Mouse (Mus musculus) hindbrain, postnatal 0 days (tissue): ENCODE measurements around the gene Uvrag. TPM values are rescaled to one million over a fixed set of nuclear protein-coding genes. Genes with fewer than 3 reads are reported as not detected.

Experiments used
- ATAC-seq: fragments of 200-750 bp; cut with Nextera tagmentation; 2 replicates; pipeline ENCODE4 v1.8.0; 2017; ENCODE audit warnings: mild to moderate bottlenecking, moderate TSS enrichment, moderate library complexity
- DNase-seq: peaks from one replicate; pipeline ENCODE4 v3.0.0-alpha.2; 2015; ENCODE audit warnings: low spot score
- H3K27ac ChIP-seq: fragments of 300-500 bp; sonication (generic); 2 replicates; pipeline ENCODE4 v1.5.1; 2014; ENCODE audit warnings: mild to moderate bottlenecking
- H3K27me3 ChIP-seq: fragments of 300-500 bp; sonication (generic); 2 replicates; pipeline ENCODE4 v1.6.1; 2014; ENCODE audit warnings: low read length, mixed read lengths; ENCODE audit not compliant: insufficient read depth
- H3K36me3 ChIP-seq: fragments of 300-500 bp; sonication (generic); 2 replicates; pipeline ENCODE4 v1.6.1; 2014; ENCODE audit warnings: low read length, mixed read lengths; ENCODE audit not compliant: insufficient read depth
- H3K4me1 ChIP-seq: fragments of 300-500 bp; sonication (generic); 2 replicates; pipeline ENCODE4 v1.6.1; 2014; ENCODE audit warnings: antibody characterized with exemption, low read length, mixed read lengths; ENCODE audit not compliant: insufficient read depth
- H3K4me2 ChIP-seq: fragments of 300-500 bp; sonication (generic); 2 replicates; pipeline ENCODE4 v1.6.1; 2014; ENCODE audit warnings: low read depth, mild to moderate bottlenecking, low read length, moderate library complexity, mixed read lengths
- H3K4me3 ChIP-seq: fragments of 300-500 bp; sonication (generic); 2 replicates; pipeline ENCODE4 v1.5.1; 2014; ENCODE audit warnings: low read length
- H3K9ac ChIP-seq: fragments of 300-500 bp; sonication (generic); replicated peaks from 2 replicates; pipeline ENCODE4 v1.6.1; 2014; ENCODE audit warnings: mild to moderate bottlenecking, low read length, moderate library complexity, mixed read lengths
- H3K9me3 ChIP-seq: fragments of 300-500 bp; sonication (generic); 2 replicates; pipeline ENCODE4 v1.6.1; 2016; ENCODE audit warnings: low read length, mixed read lengths
- CTCF ChIP-seq: IDR thresholded peaks from 2 replicates; pipeline ENCODE4 v1.5.1; 2016; ENCODE audit warnings: antibody characterized with exemption, control low read depth, low read depth
- WGBS: fragments of 180-500 bp; shearing (Covaris S2); extraction: QIAGEN DNeasy Blood & Tissue Kit; methylation state at CpG from one replicate; pipeline ENCODE4 v1.1.7; 2014; 5-methylcytosine and 5-hydroxymethylcytosine counted together
- polyA plus RNA-seq: library from polyadenylated mRNA; unstranded; fragments of >200 nt; fragmentation: Nextera tagmentation; extraction: Ambion mirVana; gene quantifications from 2 replicates; pipeline ENCODE4 v1.2.1, GENCODE M21; 2015
- total RNA-seq: library from RNA; depleted of rRNA; stranded (reverse); fragments of >200 nt; gene quantifications from 2 replicates; pipeline ENCODE4 v1.2.3, GENCODE M21; 2014

Gene Uvrag
- total and polyA plus RNA-seq, 2 experiments from 2014 or later = 16.5 to 36.7 TPM

- 78% methylated on average over 5 of the region's 5 CpGs for WGBS
- H3K4me3 ChIP-seq = no peak overlapping the region
- no peaks in the 10 kb centered on the region for H3K27me3 ChIP-seq
- H3K4me2 ChIP-seq = no peak overlapping the region
- H3K9me3 ChIP-seq = no peaks in the 10 kb centered on the region
- H3K9ac ChIP-seq = no peak overlapping the region
- TF ChIP-seq CTCF = no peak
- ATAC-seq (no peak), DNase-seq (no peak)
- H3K36me3 ChIP-seq = no peaks in the 10 kb centered on the region
- no peak overlapping the region for H3K27ac ChIP-seq
- no peaks in the 10 kb centered on the region for H3K4me1 ChIP-seq
Measured at GRCm38 (mm10) chr7:99122651-99123050, 18.3 kb downstream of the Uvrag start.

GRCm38 (mm10) chr7:99120865-99121521 lies 19.9 kb downstream of the Uvrag start:
- 89% methylated on average over 5 of the region's 5 CpGs for WGBS
- Histone ChIP-seq H3K27ac (no peak overlapping the region), H3K9me3 (no peaks in the 10 kb centered on the region), H3K4me2 (no peak overlapping the region), H3K4me1 (no peaks in the 10 kb centered on the region), H3K9ac (no peak overlapping the region), H3K36me3 (no peaks in the 10 kb centered on the region), H3K27me3 (no peaks in the 10 kb centered on the region), H3K4me3 (no peak overlapping the region)
- DNase-seq (no peak), ATAC-seq (no peak)
- TF ChIP-seq CTCF = no peak

GRCm38 (mm10) chr7:99120082-99120481 lies 20.9 kb downstream of the Uvrag start:
- H3K4me1 ChIP-seq = no peaks in the 10 kb centered on the region
- H3K27ac ChIP-seq = no peak overlapping the region
- 83% methylated on average over 4 of the region's 4 CpGs for WGBS
- no peak for DNase-seq
- no peak overlapping the region for H3K4me3 ChIP-seq
- H3K36me3 ChIP-seq = no peaks in the 10 kb centered on the region
- H3K27me3 ChIP-seq = no peaks in the 10 kb centered on the region
- no peak overlapping the region for H3K9ac ChIP-seq
- no peak for ATAC-seq
- TF ChIP-seq CTCF = no peak
- no peaks in the 10 kb centered on the region for H3K9me3 ChIP-seq
- H3K4me2 ChIP-seq = no peak overlapping the region

DNA sequence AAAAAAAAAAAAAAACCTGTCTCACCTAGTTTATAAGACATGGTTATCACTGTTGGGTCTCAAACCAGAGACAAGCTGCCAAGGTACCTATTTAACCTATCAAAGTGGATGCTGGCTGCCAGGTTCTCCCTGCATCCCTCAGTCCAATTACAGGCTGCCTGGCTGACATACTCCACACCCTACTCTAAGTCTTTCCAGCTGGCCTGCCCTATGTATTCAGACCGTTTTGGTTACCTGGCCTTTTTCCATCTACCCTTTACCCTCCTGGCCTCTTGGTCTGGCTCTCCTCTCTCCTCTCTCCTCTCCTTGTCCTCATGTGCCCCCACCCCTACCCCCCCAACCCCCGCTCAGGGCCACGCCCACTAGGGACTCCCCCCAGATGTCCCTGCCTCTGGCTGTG lies 24.2 kb downstream of the Uvrag start:
- Histone ChIP-seq H3K36me3 (no peaks in the 10 kb centered on the region), H3K27me3 (no peaks in the 10 kb centered on the region), H3K4me3 (no peak overlapping the region), H3K27ac (no peak overlapping the region), H3K9me3 (no peaks in the 10 kb centered on the region), H3K4me1 (no peaks in the 10 kb centered on the region), H3K9ac (no peak overlapping the region), H3K4me2 (no peak overlapping the region)
- DNase-seq = no peak
- WGBS = 84% methylated on average over 3 of the region's 3 CpGs
- no peak for ATAC-seq
- TF ChIP-seq CTCF = no peak

DNA sequence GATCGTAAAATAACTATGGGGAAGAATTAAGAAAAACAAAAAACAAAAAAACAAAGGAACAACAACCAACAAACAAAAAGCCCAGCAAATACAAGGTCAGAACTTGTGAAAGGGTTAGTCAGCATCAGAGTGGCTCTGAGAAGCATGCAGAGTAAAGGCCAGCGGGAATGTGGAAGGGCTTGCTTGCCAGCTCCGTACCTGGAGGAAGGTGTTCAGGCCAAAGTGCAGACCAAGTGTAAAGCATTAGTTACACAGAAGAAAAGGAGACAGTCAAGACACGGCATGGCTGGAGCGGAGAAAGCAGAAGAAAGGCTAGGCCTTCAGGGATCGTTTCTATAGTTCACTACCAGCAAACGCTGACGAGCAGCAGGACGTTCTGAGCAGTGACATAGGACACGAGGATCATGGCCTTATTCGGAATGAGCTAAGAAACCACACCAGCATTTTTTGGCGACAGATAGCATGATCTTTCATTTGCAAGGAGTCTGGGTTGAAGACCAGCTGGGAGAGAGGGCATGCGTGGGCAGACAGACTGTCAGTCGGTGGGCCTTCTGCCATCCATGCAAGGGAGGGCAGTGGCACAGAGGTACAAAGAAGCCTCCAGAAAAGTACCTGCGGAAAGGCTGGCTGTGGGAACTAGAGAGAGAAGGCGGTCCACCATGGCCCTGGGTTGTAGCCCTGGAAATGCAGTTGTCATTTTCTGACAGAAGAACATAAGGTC lies 26.8 kb downstream of the Uvrag start:
- DNase-seq (no peak), ATAC-seq (no peak)
- Histone ChIP-seq H3K9me3 (no peaks in the 10 kb centered on the region), H3K27ac (no peak overlapping the region), H3K4me1 (no peaks in the 10 kb centered on the region), H3K4me3 (no peak overlapping the region), H3K9ac (no peak overlapping the region), H3K36me3 (no peaks in the 10 kb centered on the region), H3K27me3 (no peaks in the 10 kb centered on the region), H3K4me2 (no peak overlapping the region)
- WGBS = 82% methylated on average over 16 of the region's 16 CpGs
- TF ChIP-seq CTCF = no peak

- no peak overlapping the region for H3K9ac ChIP-seq
- ATAC-seq = peak; percentile 68
- no peaks in the 10 kb centered on the region for H3K27me3 ChIP-seq
- TF ChIP-seq CTCF = peak; percentile 73
- no peak overlapping the region for H3K4me2 ChIP-seq
- H3K27ac ChIP-seq = no peak overlapping the region
- H3K9me3 ChIP-seq = no peaks in the 10 kb centered on the region
- H3K4me1 ChIP-seq = no peaks in the 10 kb centered on the region
- peak; percentile 84 for DNase-seq
- no peak overlapping the region for H3K4me3 ChIP-seq
- H3K36me3 ChIP-seq = no peaks in the 10 kb centered on the region
- WGBS = 61% methylated on average over 3 of the region's 3 CpGs
Measured at GRCm38 (mm10) chr7:99107566-99107965, 33.4 kb downstream of the Uvrag start.

DNA sequence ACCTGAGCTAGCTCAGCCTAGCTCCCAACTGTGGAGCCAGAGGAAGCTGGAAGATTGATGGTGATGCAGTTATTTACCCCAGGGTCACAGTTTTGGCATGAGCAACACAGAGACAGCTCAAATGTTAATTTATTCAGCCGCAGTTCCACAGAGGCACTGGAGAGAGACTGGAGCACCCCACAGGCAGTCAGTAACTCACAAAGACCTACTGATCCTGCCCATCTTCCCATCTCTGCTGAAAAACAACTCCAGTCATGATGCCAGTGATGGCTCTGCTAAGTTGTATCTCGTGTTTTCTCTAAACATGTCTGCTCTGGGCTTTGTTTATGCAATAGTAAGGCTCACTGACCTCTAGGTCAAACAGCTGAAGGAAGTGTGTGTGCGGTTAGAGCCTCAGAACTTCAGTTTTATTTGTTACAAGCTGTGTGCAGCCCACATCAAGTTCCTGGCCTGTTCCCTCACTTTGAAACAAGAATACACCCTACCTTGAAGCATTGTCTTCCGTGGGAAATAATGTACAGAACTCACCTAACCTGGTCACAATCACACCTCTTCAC lies 34.1 kb downstream of the Uvrag start:
- Histone ChIP-seq H3K27me3 (no peaks in the 10 kb centered on the region), H3K36me3 (no peaks in the 10 kb centered on the region), H3K4me1 (no peaks in the 10 kb centered on the region), H3K27ac (no peak overlapping the region; the same call in 1 of the 2 replicates), H3K4me3 (no peak overlapping the region), H3K9me3 (no peaks in the 10 kb centered on the region), H3K9ac (no peak overlapping the region), H3K4me2 (no peak overlapping the region)
- TF ChIP-seq CTCF = no peak
- DNase-seq (peak; percentile 20), ATAC-seq (no peak)
- WGBS = 35% methylated on average over 4 of the region's 4 CpGs
